Mouse (Mus musculus): ENCODE measurements around the gene Sar1b.

Sar1b gene

GRCm38 (mm10) chr11:51823963-51824753, 60.7 kb downstream of the Sar1b start:
- peak; percentile 69 for DNase-seq (ENCODE audit: extremely low read depth, low read depth, low spot score)

- peak; percentile 67 for DNase-seq (ENCODE audit: extremely low read depth, low read depth, low spot score)
Observed at GRCm38 (mm10) chr11:51824867-51825424, 61.5 kb downstream of the Sar1b start.

GRCm38 (mm10) chr11:51831962-51832909, 68.7 kb downstream of the Sar1b start:
- DNase-seq (ENCODE audit: extremely low read depth, low read depth, low spot score) = no peak

- DNase-seq (ENCODE audit: extremely low read depth, low read depth, low spot score) = no peak
Observed at GRCm38 (mm10) chr11:51832992-51833391, 69.5 kb downstream of the Sar1b start.

- DNase-seq (ENCODE audit: extremely low read depth, low read depth, low spot score) = no peak
Observed at GRCm38 (mm10) chr11:51833393-51834066, 70.0 kb downstream of the Sar1b start.

- no peak for DNase-seq (ENCODE audit: extremely low read depth, low read depth, low spot score)
Observed at GRCm38 (mm10) chr11:51834067-51834411, 70.6 kb downstream of the Sar1b start.

- no peak for DNase-seq (ENCODE audit: extremely low read depth, low read depth, low spot score)
Observed at GRCm38 (mm10) chr11:51835598-51835997, 72.1 kb downstream of the Sar1b start.

- DNase-seq (ENCODE audit: extremely low read depth, low read depth, low spot score) = no peak
Observed at GRCm38 (mm10) chr11:51836506-51836905, 73.0 kb downstream of the Sar1b start.

- no peak for DNase-seq (ENCODE audit: extremely low read depth, low read depth, low spot score)
Observed at GRCm38 (mm10) chr11:51837164-51838153, 74.0 kb downstream of the Sar1b start.

- no peak for DNase-seq (ENCODE audit: extremely low read depth, low read depth, low spot score)
Observed at GRCm38 (mm10) chr11:51839106-51839505, 75.6 kb downstream of the Sar1b start.

- DNase-seq (ENCODE audit: extremely low read depth, low read depth, low spot score) = no peak
Observed at GRCm38 (mm10) chr11:51839973-51840372, 76.5 kb downstream of the Sar1b start.

- DNase-seq (ENCODE audit: extremely low read depth, low read depth, low spot score) = no peak
Observed at GRCm38 (mm10) chr11:51840657-51841056, 77.2 kb downstream of the Sar1b start.

- no peak for DNase-seq (ENCODE audit: extremely low read depth, low read depth, low spot score)
Observed at GRCm38 (mm10) chr11:51841149-51841548, 77.7 kb downstream of the Sar1b start.
